Mouse (Mus musculus): ENCODE results near the gene Psmb9.

- peak; percentile 72 for TF ChIP-seq CTCF (IDR thresholded peaks at IDR 0.05; ENCODE audit: low read depth, low read length)
- TF ChIP-seq POLR2A (IDR thresholded peaks at IDR 0.05; ENCODE audit: borderline replicate concordance, low read depth, low read length), result no peak
These were observed 18.3 kb downstream of the Psmb9 start for GRCm38 (mm10) chr17:34169279-34169678.

Data from bone marrow macrophage, adult 2 months (primary cell).